Mouse (Mus musculus) thymus, adult 2 months (tissue): ENCODE data around the gene Vegfb. TPM values are rescaled to one million over a fixed set of nuclear protein-coding genes. Genes with fewer than 3 reads are reported as not detected.

Experiments
- DNase-seq: peaks from one replicate; pipeline ENCODE4 v3.0.0; 2021
- H3K27ac ChIP-seq: fragments of 200-500 bp; 2 replicates; pipeline ENCODE4 v1.5.1; 2012; ENCODE audit warnings: low read length, control low read depth; ENCODE audit not compliant: control insufficient read depth, insufficient read depth
- H3K27me3 ChIP-seq: fragments of 200-500 bp; 2 replicates; pipeline ENCODE4 v1.6.1; 2012; ENCODE audit warnings: mild to moderate bottlenecking, low read length, moderate library complexity, mixed read lengths; ENCODE audit not compliant: control insufficient read depth, insufficient read depth
- H3K36me3 ChIP-seq: fragments of 200-500 bp; 2 replicates; pipeline ENCODE4 v1.6.1; 2012; ENCODE audit warnings: mild to moderate bottlenecking, low read length, moderate library complexity; ENCODE audit not compliant: control insufficient read depth, insufficient read depth
- H3K4me1 ChIP-seq: fragments of 200-500 bp; replicated peaks from 2 replicates; pipeline ENCODE4 v1.6.1; 2012; ENCODE audit warnings: low read length; ENCODE audit not compliant: control insufficient read depth, insufficient read depth
- H3K4me3 ChIP-seq: fragments of 200-500 bp; 2 replicates; pipeline ENCODE4 v1.5.1; 2012; ENCODE audit warnings: mild to moderate bottlenecking, low read length, control low read depth, moderate library complexity; ENCODE audit not compliant: control insufficient read depth, insufficient read depth
- CTCF ChIP-seq: fragments of 200-500 bp; IDR thresholded peaks from 2 replicates; pipeline ENCODE4 v1.5.1; 2012; ENCODE audit warnings: mild to moderate bottlenecking, control low read depth, low read length, moderate library complexity, borderline replicate concordance; ENCODE audit not compliant: control insufficient read depth, poor library complexity, insufficient read depth; ENCODE audit errors: extremely low read depth
- POLR2A ChIP-seq: fragments of 200-500 bp; IDR thresholded peaks from 2 replicates; pipeline ENCODE4 v1.6.1; 2012; ENCODE audit warnings: mild to moderate bottlenecking, low read length, control low read depth, moderate library complexity; ENCODE audit not compliant: control insufficient read depth, poor library complexity, insufficient read depth; ENCODE audit errors: extremely low read depth
- WGBS: fragments of 180-500 bp; shearing (Covaris S2); methylation state at CpG from one replicate; pipeline ENCODE4 v1.1.7; 2018; 5-methylcytosine and 5-hydroxymethylcytosine counted together
- polyA plus RNA-seq: library from polyadenylated mRNA; depleted of rRNA; stranded (reverse); fragments of >200 nt; gene quantifications from 2 replicates; pipeline ENCODE4 v1.2.3, GENCODE M21; 2012

Vegfb gene
- polyA plus RNA-seq, 1 experiment: 38.4 TPM

DNA sequence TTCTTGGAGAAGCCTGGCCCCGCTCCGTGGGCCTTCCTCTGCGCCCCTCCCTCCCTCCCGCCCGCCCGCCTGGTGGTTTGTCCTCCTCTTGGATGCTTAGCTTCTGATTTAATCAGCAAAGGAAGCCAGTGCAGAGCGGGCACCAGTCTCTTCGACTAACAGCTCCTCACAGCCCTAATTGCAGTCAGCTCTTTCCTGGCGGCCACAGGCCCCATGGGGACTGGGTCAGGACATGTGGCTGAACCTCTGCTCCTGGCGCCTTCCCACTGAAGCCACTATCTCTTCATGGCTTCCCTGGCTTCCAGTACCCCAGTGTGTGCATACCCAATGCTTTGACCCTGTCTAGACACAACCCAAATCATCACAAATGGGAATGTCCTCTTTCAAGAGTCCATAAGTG is 31.0 kb downstream of the Vegfb start:
- Histone ChIP-seq H3K36me3 (no peaks in the 10 kb centered on the region), H3K4me3 (no peak overlapping the region), H3K4me1 (peaks cover 12% of the 10 kb centered on the region), H3K27me3 (no peaks in the 10 kb centered on the region), H3K27ac (no peak overlapping the region)
- WGBS: 90% methylated on average over 10 of the region's 10 CpGs
- no peak for DNase-seq
- TF ChIP-seq POLR2A (no peak), CTCF (no peak)

DNA sequence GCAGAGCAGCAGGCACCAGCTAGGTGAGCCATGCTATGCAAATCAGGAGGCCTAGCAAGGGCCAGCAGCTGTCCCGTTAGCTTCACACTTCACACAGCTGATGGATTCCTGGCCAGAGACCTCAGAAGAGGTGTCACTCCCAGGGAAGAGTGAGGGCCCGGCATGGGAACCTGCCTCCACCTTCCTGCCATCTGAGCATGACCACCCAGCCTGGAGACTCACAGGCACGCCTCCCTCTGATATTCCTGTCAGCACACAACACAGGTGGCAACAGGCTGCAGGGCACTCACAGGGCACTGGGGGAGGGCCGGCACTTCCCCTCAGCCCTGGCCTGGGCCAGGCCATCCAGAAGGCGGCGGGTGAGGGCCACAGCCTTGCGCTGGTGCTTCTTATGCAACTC is 32.0 kb downstream of the Vegfb start:
- no peak overlapping the region for H3K27ac ChIP-seq
- WGBS: 95% methylated on average over 7 of the region's 7 CpGs
- no peak for TF ChIP-seq CTCF
- TF ChIP-seq POLR2A: no peak
- H3K36me3 ChIP-seq: no peaks in the 10 kb centered on the region
- no peaks in the 10 kb centered on the region for H3K27me3 ChIP-seq
- no peak for DNase-seq
- peaks cover 15% of the 10 kb centered on the region for H3K4me1 ChIP-seq
- H3K4me3 ChIP-seq: no peak overlapping the region

DNA sequence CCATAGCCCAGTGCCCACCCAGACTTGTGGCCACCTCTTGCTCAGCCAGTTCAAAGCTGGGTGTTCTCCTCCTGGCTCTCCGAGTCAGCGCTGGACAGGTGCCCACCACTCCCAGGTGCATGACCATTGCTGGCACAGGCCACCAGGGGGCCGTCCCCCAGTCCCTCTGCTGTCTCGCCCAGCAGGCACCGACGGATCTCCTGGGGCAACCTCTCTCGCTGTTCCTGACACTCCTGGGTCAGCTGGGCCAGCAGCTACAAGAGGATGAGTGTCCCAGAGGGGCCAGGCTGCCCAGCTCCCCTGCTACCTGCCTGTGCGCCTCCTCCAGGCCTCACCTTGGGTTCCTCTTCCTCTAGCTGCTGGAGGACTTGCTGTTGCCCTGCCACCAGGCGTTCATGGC is 33.4 kb downstream of the Vegfb start:
- Histone ChIP-seq H3K36me3 (no peaks in the 10 kb centered on the region), H3K4me1 (peaks cover 16% of the 10 kb centered on the region), H3K27me3 (no peaks in the 10 kb centered on the region), H3K27ac (no peak overlapping the region), H3K4me3 (no peak overlapping the region)
- no peak for TF ChIP-seq POLR2A
- TF ChIP-seq CTCF: peak; percentile 63; the same call in 1 of the 2 replicates
- 80% methylated on average over 9 of the region's 9 CpGs for WGBS
- no peak for DNase-seq

DNA sequence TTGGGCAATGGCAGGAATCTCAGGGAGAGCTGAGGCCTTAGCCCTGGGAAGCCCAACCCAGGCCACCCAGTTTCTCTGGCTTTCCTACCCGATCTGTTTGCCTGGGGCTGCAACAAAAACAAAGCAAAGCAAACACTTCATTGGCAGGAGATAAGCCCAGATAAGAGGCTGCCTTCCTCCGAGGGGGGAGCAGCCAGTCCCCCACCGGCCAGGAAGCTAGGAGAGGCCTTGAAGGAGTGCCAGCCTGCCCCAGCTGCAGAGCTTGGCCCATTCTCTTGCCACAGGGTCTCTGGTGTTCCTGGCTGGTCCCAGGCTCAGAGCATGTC is 34.8 kb downstream of the Vegfb start:
- no peaks in the 10 kb centered on the region for H3K36me3 ChIP-seq
- no peak for TF ChIP-seq CTCF
- no peak for TF ChIP-seq POLR2A
- WGBS: 1% methylated on average over 3 of the region's 3 CpGs
- DNase-seq: no peak
- H3K4me1 ChIP-seq: peaks cover 20% of the 10 kb centered on the region
- peak overlapping the region; percentile 73; the same call in 1 of the 2 replicates for H3K27ac ChIP-seq
- H3K27me3 ChIP-seq: no peaks in the 10 kb centered on the region
- H3K4me3 ChIP-seq: peak overlapping the region; percentile 70; the same call in 1 of the 2 replicates

DNA sequence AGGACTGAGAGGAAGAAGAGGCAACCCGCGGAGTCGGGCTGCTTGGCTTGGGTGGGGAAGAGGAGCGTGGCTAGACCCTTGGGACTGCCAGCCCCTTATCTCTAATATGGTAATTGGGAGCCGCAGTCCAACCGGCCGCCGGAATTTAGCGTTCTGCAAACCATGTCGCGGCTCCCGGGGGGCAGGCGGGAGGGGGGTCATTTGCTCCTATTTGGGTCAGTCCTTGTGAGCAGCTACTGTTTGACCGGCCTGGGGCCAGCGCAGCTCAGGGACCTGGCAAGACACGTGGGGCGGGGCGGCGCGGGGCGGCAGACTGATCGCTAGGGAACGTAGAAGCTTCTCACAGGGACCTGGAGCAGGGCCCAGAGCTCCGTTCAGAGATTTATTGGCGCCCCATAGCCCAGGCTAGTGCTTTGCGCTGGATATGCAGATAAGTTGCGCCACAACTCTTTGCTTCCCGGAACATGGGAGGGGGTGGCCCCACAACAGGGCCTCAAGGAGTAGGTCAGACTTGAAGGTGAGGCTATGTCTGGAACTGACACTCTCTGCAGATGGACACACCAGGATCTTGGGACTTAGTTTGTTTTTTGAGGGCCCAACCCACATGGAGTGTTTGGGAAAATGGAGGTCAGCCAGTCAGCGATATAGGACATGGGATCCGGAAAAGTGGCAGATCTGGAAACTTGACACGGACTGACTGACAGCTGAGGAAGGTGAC is 35.3 kb downstream of the Vegfb start:
- 7% methylated on average over 31 of the region's 31 CpGs for WGBS
- TF ChIP-seq CTCF: no peak
- TF ChIP-seq POLR2A: no peak
- peak overlapping the region; percentile 73 for H3K27ac ChIP-seq
- peaks cover 20% of the 10 kb centered on the region for H3K4me1 ChIP-seq
- H3K27me3 ChIP-seq: no peaks in the 10 kb centered on the region
- peak overlapping the region; percentile 70 for H3K4me3 ChIP-seq
- no peaks in the 10 kb centered on the region for H3K36me3 ChIP-seq
- DNase-seq: peak; percentile 56

DNA sequence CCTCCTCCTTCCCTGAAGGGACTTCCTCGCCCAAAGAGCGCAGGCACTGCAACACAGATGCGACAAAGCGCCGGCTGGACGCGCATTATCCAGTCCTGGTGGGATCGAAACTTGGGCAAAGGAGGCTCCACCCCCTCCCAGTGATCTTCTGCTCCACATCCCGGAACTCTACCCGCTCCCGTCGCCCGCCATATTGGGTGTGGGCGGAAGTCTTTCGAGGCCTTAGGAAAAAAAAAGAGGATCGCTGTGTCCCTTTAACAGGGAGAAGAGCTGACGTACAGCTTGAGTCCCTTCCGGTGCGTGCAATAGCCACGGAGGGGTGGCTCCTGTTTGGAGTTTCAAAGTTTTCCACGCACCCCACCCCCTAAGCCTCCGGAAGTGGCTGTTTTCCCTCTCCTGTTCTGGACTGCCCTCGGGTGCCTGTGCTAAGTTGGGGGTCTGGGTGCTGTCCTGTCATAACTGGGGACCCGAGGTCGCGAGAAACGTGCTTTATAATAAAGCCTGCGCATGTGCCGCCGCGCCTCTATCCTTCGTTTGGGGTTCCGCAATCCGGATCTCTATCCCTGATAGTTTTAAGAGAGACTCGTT is 36.0 kb downstream of the Vegfb start:
- peak; percentile 87 for DNase-seq

More for the DNA sequence above, 36.0 kb downstream of the Vegfb start:
- H3K4me3 ChIP-seq: peak overlapping the region; percentile 70
- WGBS: under 1% methylated on average over 35 of the region's 35 CpGs
- no peaks in the 10 kb centered on the region for H3K27me3 ChIP-seq
- no peaks in the 10 kb centered on the region for H3K36me3 ChIP-seq
- H3K4me1 ChIP-seq: peaks cover 20% of the 10 kb centered on the region
- H3K27ac ChIP-seq: peak overlapping the region; percentile 73
- TF ChIP-seq POLR2A (peak; percentile 53), CTCF (no peak)
